Mouse (Mus musculus): ENCODE results near the gene Zbtb16.

The Zbtb16 gene

GRCm38 (mm10) chr9:48613221-48613620 is 222.8 kb downstream of the Zbtb16 start:
- Histone ChIP-seq H3K9me3 (ENCODE audit: low read length) (no peaks in the 10 kb centered on the region), H3K4me1 (replicated peaks; ENCODE audit: low read depth, low read length) (peaks cover 3% of the 10 kb centered on the region), H3K4me3 (replicated peaks; ENCODE audit: low read length) (no peak overlapping the region), H3K27me3 (ENCODE audit: insufficient read depth, low read length) (no peaks in the 10 kb centered on the region), H3K36me3 (ENCODE audit: insufficient read depth, low read length) (no peaks in the 10 kb centered on the region)
- TF ChIP-seq CTCF (conservative IDR thresholded peaks at IDR 0.05; ENCODE audit: low read length) (no peak), POU5F1 (IDR thresholded peaks at IDR 0.05; ENCODE audit: borderline replicate concordance, low read length) (no peak), NANOG (IDR thresholded peaks at IDR 0.05; ENCODE audit: borderline replicate concordance, low read length) (no peak)

GRCm38 (mm10) chr9:48612542-48612941 is 223.5 kb downstream of the Zbtb16 start:
- Histone ChIP-seq H3K36me3 (ENCODE audit: insufficient read depth, low read length) (no peaks in the 10 kb centered on the region), H3K27me3 (ENCODE audit: insufficient read depth, low read length) (no peaks in the 10 kb centered on the region), H3K4me1 (replicated peaks; ENCODE audit: low read depth, low read length) (no peaks in the 10 kb centered on the region; the same call in 1 of the 2 replicates), H3K4me3 (replicated peaks; ENCODE audit: low read length) (no peak overlapping the region), H3K9me3 (ENCODE audit: low read length) (no peaks in the 10 kb centered on the region)
- no peak for TF ChIP-seq POU5F1 (IDR thresholded peaks at IDR 0.05; ENCODE audit: borderline replicate concordance, low read length)
- no peak for TF ChIP-seq CTCF (conservative IDR thresholded peaks at IDR 0.05; ENCODE audit: low read length)
- TF ChIP-seq NANOG (IDR thresholded peaks at IDR 0.05; ENCODE audit: borderline replicate concordance, low read length): no peak

- H3K36me3 ChIP-seq (ENCODE audit: insufficient read depth, low read length): no peaks in the 10 kb centered on the region
- no peaks in the 10 kb centered on the region for H3K9me3 ChIP-seq (ENCODE audit: low read length)
- H3K4me1 ChIP-seq (replicated peaks; ENCODE audit: low read depth, low read length): no peaks in the 10 kb centered on the region; the same call in 1 of the 2 replicates
- no peak overlapping the region for H3K4me3 ChIP-seq (replicated peaks; ENCODE audit: low read length)
- no peak for TF ChIP-seq POU5F1 (IDR thresholded peaks at IDR 0.05; ENCODE audit: borderline replicate concordance, low read length)
- no peaks in the 10 kb centered on the region for H3K27me3 ChIP-seq (ENCODE audit: insufficient read depth, low read length)
Measured at GRCm38 (mm10) chr9:48611032-48611431, 225.0 kb downstream of the Zbtb16 start.

- Histone ChIP-seq H3K4me3 (replicated peaks; ENCODE audit: low read length) (no peak overlapping the region), H3K4me1 (replicated peaks; ENCODE audit: low read depth, low read length) (peaks cover 7% of the 10 kb centered on the region), H3K27me3 (ENCODE audit: insufficient read depth, low read length) (no peaks in the 10 kb centered on the region), H3K9me3 (ENCODE audit: low read length) (no peaks in the 10 kb centered on the region), H3K36me3 (ENCODE audit: insufficient read depth, low read length) (no peaks in the 10 kb centered on the region)
- TF ChIP-seq CTCF (conservative IDR thresholded peaks at IDR 0.05; ENCODE audit: low read length): no peak
- no peak for TF ChIP-seq NANOG (IDR thresholded peaks at IDR 0.05; ENCODE audit: borderline replicate concordance, low read length)
- TF ChIP-seq POU5F1 (IDR thresholded peaks at IDR 0.05; ENCODE audit: borderline replicate concordance, low read length): no peak
Measured at GRCm38 (mm10) chr9:48609734-48610133, 226.3 kb downstream of the Zbtb16 start.

GRCm38 (mm10) chr9:48607417-48607816 is 228.6 kb downstream of the Zbtb16 start:
- Histone ChIP-seq H3K27me3 (ENCODE audit: insufficient read depth, low read length) (no peaks in the 10 kb centered on the region), H3K36me3 (ENCODE audit: insufficient read depth, low read length) (no peaks in the 10 kb centered on the region), H3K9me3 (ENCODE audit: low read length) (no peaks in the 10 kb centered on the region), H3K4me3 (replicated peaks; ENCODE audit: low read length) (no peak overlapping the region), H3K4me1 (replicated peaks; ENCODE audit: low read depth, low read length) (peaks cover 7% of the 10 kb centered on the region)
- TF ChIP-seq NANOG (IDR thresholded peaks at IDR 0.05; ENCODE audit: borderline replicate concordance, low read length): no peak
- no peak for TF ChIP-seq CTCF (conservative IDR thresholded peaks at IDR 0.05; ENCODE audit: low read length)
- TF ChIP-seq POU5F1 (IDR thresholded peaks at IDR 0.05; ENCODE audit: borderline replicate concordance, low read length): no peak

DNA sequence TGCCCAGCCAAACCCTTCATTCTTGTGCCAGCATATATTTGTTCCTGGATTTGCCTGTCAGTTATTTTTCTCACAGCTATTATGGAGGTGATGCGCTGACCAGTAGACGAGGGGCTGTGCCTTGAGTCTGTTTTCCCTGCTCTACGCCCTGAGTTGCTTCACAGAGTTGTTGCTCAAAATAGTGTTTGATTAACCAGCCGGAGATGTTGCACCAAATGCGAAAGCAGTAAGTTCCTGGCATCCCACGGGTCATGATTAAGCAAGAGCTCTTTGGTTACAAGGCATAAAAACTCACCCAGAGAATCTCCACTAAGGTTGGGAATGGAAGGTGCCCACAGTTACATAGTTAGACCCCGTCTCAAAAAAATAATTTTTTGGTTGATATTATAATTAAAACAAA is 229.9 kb downstream of the Zbtb16 start:
- peaks cover 7% of the 10 kb centered on the region for H3K4me1 ChIP-seq (replicated peaks; ENCODE audit: low read depth, low read length)

GRCm38 (mm10) chr9:48605697-48606096 is 230.3 kb downstream of the Zbtb16 start:
- H3K36me3 ChIP-seq (ENCODE audit: insufficient read depth, low read length): no peaks in the 10 kb centered on the region
- no peaks in the 10 kb centered on the region for H3K9me3 ChIP-seq (ENCODE audit: low read length)
- TF ChIP-seq CTCF (conservative IDR thresholded peaks at IDR 0.05; ENCODE audit: low read length): peak; percentile 39; the same call in 1 of the 2 replicates
- no peak for TF ChIP-seq POU5F1 (IDR thresholded peaks at IDR 0.05; ENCODE audit: borderline replicate concordance, low read length)
- H3K4me1 ChIP-seq (replicated peaks; ENCODE audit: low read depth, low read length): peaks cover 7% of the 10 kb centered on the region
- no peaks in the 10 kb centered on the region for H3K27me3 ChIP-seq (ENCODE audit: insufficient read depth, low read length)
- no peak overlapping the region for H3K4me3 ChIP-seq (replicated peaks; ENCODE audit: low read length)

More for the DNA sequence above, 229.9 kb downstream of the Zbtb16 start:
- TF ChIP-seq POU5F1 (IDR thresholded peaks at IDR 0.05; ENCODE audit: borderline replicate concordance, low read length): no peak
- no peak for TF ChIP-seq CTCF (conservative IDR thresholded peaks at IDR 0.05; ENCODE audit: low read length)
- TF ChIP-seq NANOG (IDR thresholded peaks at IDR 0.05; ENCODE audit: borderline replicate concordance, low read length): no peak
- no peaks in the 10 kb centered on the region for H3K27me3 ChIP-seq (ENCODE audit: insufficient read depth, low read length)
- H3K4me3 ChIP-seq (replicated peaks; ENCODE audit: low read length): no peak overlapping the region
- H3K9me3 ChIP-seq (ENCODE audit: low read length): no peaks in the 10 kb centered on the region
- H3K36me3 ChIP-seq (ENCODE audit: insufficient read depth, low read length): no peaks in the 10 kb centered on the region

- Histone ChIP-seq H3K27me3 (ENCODE audit: insufficient read depth, low read length) (no peaks in the 10 kb centered on the region), H3K4me3 (replicated peaks; ENCODE audit: low read length) (no peak within 1 kb of the TSS), H3K36me3 (ENCODE audit: insufficient read depth, low read length) (no peaks in the 10 kb centered on the region), H3K4me1 (replicated peaks; ENCODE audit: low read depth, low read length) (peaks cover 7% of the 10 kb centered on the region), H3K9me3 (ENCODE audit: low read length) (no peaks in the 10 kb centered on the region)
- TF ChIP-seq POU5F1 (IDR thresholded peaks at IDR 0.05; ENCODE audit: borderline replicate concordance, low read length) (no peak), CTCF (conservative IDR thresholded peaks at IDR 0.05; ENCODE audit: low read length) (no peak), NANOG (IDR thresholded peaks at IDR 0.05; ENCODE audit: borderline replicate concordance, low read length) (no peak)
Measured at GRCm38 (mm10) chr9:48604939-48605598, 231.0 kb downstream of the Zbtb16 start, which contains the start of gene Nnmt. TSS of gene Nnmt (minus strand) at chr9:48605153.
